Comparison of ENCODE assay signal across 12 mouse cellular contexts in the genomic region with DNA sequence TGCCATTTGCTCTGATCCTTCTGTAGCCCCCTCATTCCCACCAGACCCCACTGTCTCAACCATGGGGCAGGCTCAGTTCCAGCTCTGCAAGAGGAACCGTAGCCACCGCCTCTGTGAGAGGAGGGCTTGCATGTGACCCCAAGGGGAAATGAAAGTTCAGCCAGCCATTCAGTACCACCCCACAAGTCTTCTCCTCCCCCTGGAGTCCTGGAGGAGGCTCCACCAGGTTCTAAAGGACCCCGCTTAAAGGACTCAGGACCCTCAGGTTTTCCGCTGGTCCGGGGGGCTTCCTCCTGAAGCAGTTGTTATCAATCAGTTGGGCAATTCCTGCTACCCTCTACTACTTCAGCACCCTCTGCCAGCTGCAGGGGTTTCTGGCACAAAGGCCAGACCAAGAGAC. TPM values are rescaled to one million over a fixed set of nuclear protein-coding genes. Genes with fewer than 3 reads are reported as not detected.
DNase-seq lines count a peak whose midpoint lies in the region; ATAC-seq and TF ChIP-seq lines count a peak whose summit lies in the region.
"Had no signal": no experiment of that assay in that cellular context is flagged by ENCODE, and none has a peak within 500 bp of the region (broad histone marks: within the 10 kb centered on the region; RNA-seq: fewer than 3 reads in every experiment).

No protein-coding gene starts in this region.

- H3K36me3 ChIP-seq in hindbrain, embryonic 10.5 days, result no peaks in the 10 kb centered on the region
- no peaks in the 10 kb centered on the region for H3K36me3 ChIP-seq in hindbrain, embryonic 13.5 days
- no peaks in the 10 kb centered on the region for H3K36me3 ChIP-seq in limb, embryonic 10.5 days
- no peaks in the 10 kb centered on the region for H3K36me3 ChIP-seq in midbrain, embryonic 14.5 days (ENCODE audit: control insufficient read depth, insufficient read depth, low read length)
- H3K36me3 ChIP-seq in kidney, adult 2 months (ENCODE audit: control insufficient read depth, insufficient read depth, low read length), result no peaks in the 10 kb centered on the region

- no peak for DNase-seq in hindbrain, embryonic 10.5 days (ENCODE audit: low spot score)
- DNase-seq in limb, embryonic 10.5 days (ENCODE audit: low spot score), result no peak
- DNase-seq in midbrain, embryonic 14.5 days, result no peak
- DNase-seq in adrenal gland, adult 8-10 months, result no peak
- DNase-seq in frontal cortex, postnatal 36 days (ENCODE audit: low spot score in 2 of 2), result no peak
- DNase-seq in kidney, adult 2 months, result no peak
- DNase-seq: adrenal gland, postnatal 25 days; thymus, postnatal 25 days had no signal

- no peak for ATAC-seq in hindbrain, embryonic 13.5 days (ENCODE audit: low FRiP score)
- 0 out of 2 replicates have a peak, but pooled peaks have one; percentile 18 for ATAC-seq in midbrain, embryonic 14.5 days (ENCODE audit: low FRiP score, low TSS enrichment)
- ATAC-seq: CD4-positive, CD25-positive, alpha-beta regulatory T cell, adult 4 months; inflammation-experienced regulatory T-cells, adult 6 months had no signal

- no peaks in the 10 kb centered on the region for H3K9me3 ChIP-seq in hindbrain, embryonic 10.5 days
- no peaks in the 10 kb centered on the region for H3K9me3 ChIP-seq in hindbrain, embryonic 13.5 days
- no peaks in the 10 kb centered on the region for H3K9me3 ChIP-seq in limb, embryonic 10.5 days (replicated peaks)
- H3K9me3 ChIP-seq in midbrain, embryonic 14.5 days (ENCODE audit: control insufficient read depth, low read length), result no peaks in the 10 kb centered on the region

- H3K27ac ChIP-seq in hindbrain, embryonic 10.5 days, result peak overlapping the region; percentile 84
- no peak overlapping the region for H3K27ac ChIP-seq in hindbrain, embryonic 13.5 days
- peak overlapping the region; percentile 71 for H3K27ac ChIP-seq in brown adipose tissue, adult 24 weeks (replicated peaks; ENCODE audit: low read depth, low read length)
- H3K27ac ChIP-seq in limb, embryonic 10.5 days, result peak overlapping the region; percentile 81
- 0 out of 2 replicates have a peak overlapping the region, but pooled peaks have one; percentile 1 for H3K27ac ChIP-seq in midbrain, embryonic 14.5 days (replicated peaks; ENCODE audit: low read depth, low read length)
- no peak overlapping the region for H3K27ac ChIP-seq in kidney, adult 2 months (ENCODE audit: insufficient read depth, low read depth, low read length)

- peaks cover 69% of the 10 kb centered on the region for H3K4me1 ChIP-seq in hindbrain, embryonic 10.5 days (replicated peaks)
- peaks cover 38% of the 10 kb centered on the region for H3K4me1 ChIP-seq in hindbrain, embryonic 13.5 days (replicated peaks)
- H3K4me1 ChIP-seq in brown adipose tissue, adult 24 weeks (ENCODE audit: control insufficient read depth, insufficient read depth, insufficient read length, low read length), result no peaks in the 10 kb centered on the region
- H3K4me1 ChIP-seq in limb, embryonic 10.5 days, result peaks cover 57% of the 10 kb centered on the region
- peaks cover 19% of the 10 kb centered on the region for H3K4me1 ChIP-seq in midbrain, embryonic 14.5 days (ENCODE audit: control insufficient read depth, insufficient read depth, low read length)
- no peaks in the 10 kb centered on the region for H3K4me1 ChIP-seq in kidney, adult 2 months (ENCODE audit: control insufficient read depth, insufficient read depth, low read length)

- no peak overlapping the region for H3K4me3 ChIP-seq in hindbrain, embryonic 10.5 days
- no peak overlapping the region for H3K4me3 ChIP-seq in hindbrain, embryonic 13.5 days
- 0 out of 2 replicates have a peak overlapping the region, but pooled peaks have one; percentile 22 for H3K4me3 ChIP-seq in brown adipose tissue, adult 24 weeks (ENCODE audit: insufficient read depth, low read depth, low read length)
- peak overlapping the region; percentile 27 for H3K4me3 ChIP-seq in limb, embryonic 10.5 days
- H3K4me3 ChIP-seq in midbrain, embryonic 14.5 days (replicated peaks; ENCODE audit: low read depth, low read length), result no peak overlapping the region
- no peak overlapping the region for H3K4me3 ChIP-seq in kidney, adult 2 months (ENCODE audit: insufficient read depth, low read depth, low read length)

- H3K4me2 ChIP-seq in hindbrain, embryonic 13.5 days, result no peak overlapping the region
- H3K4me2 ChIP-seq in midbrain, embryonic 14.5 days (ENCODE audit: low read length), result 0 out of 2 replicates have a peak overlapping the region, but pooled peaks have one; percentile 17

- 65% methylated on average over 5 of the region's 5 CpGs for WGBS in hindbrain, embryonic 10.5 days
- WGBS in hindbrain, embryonic 13.5 days, result 63% methylated on average over 5 of the region's 5 CpGs
- 58% methylated on average over 5 of the region's 5 CpGs for WGBS in limb, embryonic 10.5 days
- 27% methylated on average over 5 of the region's 5 CpGs for WGBS in midbrain, embryonic 14.5 days
- 81% methylated on average over 5 of the region's 5 CpGs for WGBS in kidney, adult 2 months

- peaks cover 23% of the 10 kb centered on the region for H3K27me3 ChIP-seq in hindbrain, embryonic 10.5 days (ENCODE audit: insufficient read depth, poor library complexity, severe bottlenecking)
- H3K27me3 ChIP-seq in hindbrain, embryonic 13.5 days, result peaks cover 19% of the 10 kb centered on the region
- H3K27me3 ChIP-seq in limb, embryonic 10.5 days (ENCODE audit: low read depth, poor library complexity, severe bottlenecking), result peaks cover 17% of the 10 kb centered on the region
- no peaks in the 10 kb centered on the region for H3K27me3 ChIP-seq in midbrain, embryonic 14.5 days (ENCODE audit: control insufficient read depth, insufficient read depth, low read length)
- no peaks in the 10 kb centered on the region for H3K27me3 ChIP-seq in kidney, adult 2 months (replicated peaks; ENCODE audit: control insufficient read depth, insufficient read depth, low read length)

- no peak for TF ChIP-seq POLR2A in kidney, adult 2 months (IDR thresholded peaks at IDR 0.05; ENCODE audit: low read depth, low read length)

- no peak overlapping the region for H3K9ac ChIP-seq in hindbrain, embryonic 13.5 days
- H3K9ac ChIP-seq in midbrain, embryonic 14.5 days (replicated peaks; ENCODE audit: low read length), result no peak overlapping the region

- TF ChIP-seq CTCF in kidney, adult 2 months (conservative IDR thresholded peaks at IDR 0.05; ENCODE audit: insufficient read depth, insufficient read length, low read depth, low read length), result no peak

RNA-seq across cellular contexts. Expression of gene Zfp385a, which starts 6.2 kb away (rescaled TPM):
- polyA plus RNA-seq in hindbrain, embryonic 10.5 days (2016; fragmentation: Nextera tagmentation; extraction: Ambion mirVana), result 24.9 and 26.3 TPM in 2 replicates
- 18.6 and 19.9 TPM in 2 replicates for polyA plus RNA-seq in hindbrain, embryonic 13.5 days (2015; fragmentation: Nextera tagmentation; extraction: Ambion mirVana)
- polyA plus RNA-seq in brown adipose tissue, adult 24 weeks (2012; ENCODE audit: insufficient read depth, insufficient read length, missing spikeins), result 12.2 and 17.4 TPM in 2 replicates
- polyA plus RNA-seq in limb, embryonic 10.5 days (2016; fragmentation: Nextera tagmentation; extraction: Ambion mirVana), result 22.1 and 22.8 TPM in 2 replicates
- 18.3 and 20.9 TPM in 2 replicates for polyA plus RNA-seq in midbrain, embryonic 14.5 days (2014; fragmentation: Nextera tagmentation; extraction: Ambion mirVana)
- 10 to 100 TPM; 13.4 to 21.9 (median 19.1) TPM for total RNA-seq in adrenal gland, adult 8-10 months (2022)
- 5.2 and 6.1 TPM in 2 replicates for polyA plus RNA-seq in kidney, adult 2 months (2012; rRNA removed)
- polyA plus RNA-seq: CD4-positive, CD25-positive, alpha-beta regulatory T cell, adult 4 months; inflammation-experienced regulatory T-cells, adult 6 months had no signal

RNA-seq across cellular contexts. Expression of gene Gpr84, which starts 23.3 kb away (rescaled TPM):
- polyA plus RNA-seq in hindbrain, embryonic 10.5 days (2016; fragmentation: Nextera tagmentation; extraction: Ambion mirVana), result 0.31 and 0.36 TPM in 2 replicates
- polyA plus RNA-seq in hindbrain, embryonic 13.5 days (2015; fragmentation: Nextera tagmentation; extraction: Ambion mirVana), result 0.23 and 0.34 TPM in 2 replicates
- polyA plus RNA-seq in brown adipose tissue, adult 24 weeks (2012; ENCODE audit: insufficient read depth, insufficient read length, missing spikeins), result not detected in 2 replicates
- 0.28 and 0.30 TPM in 2 replicates for polyA plus RNA-seq in limb, embryonic 10.5 days (2016; fragmentation: Nextera tagmentation; extraction: Ambion mirVana)
- 0.16 and 0.26 TPM in 2 replicates for polyA plus RNA-seq in midbrain, embryonic 14.5 days (2014; fragmentation: Nextera tagmentation; extraction: Ambion mirVana)
- total RNA-seq in adrenal gland, adult 8-10 months (2022), result not detected
- polyA plus RNA-seq in kidney, adult 2 months (2012; rRNA removed), result 0.13 TPM in 1 of 2 replicates, not detected in the other
- total RNA-seq: adrenal gland, postnatal 25 days had no signal
- polyA plus RNA-seq: CD4-positive, CD25-positive, alpha-beta regulatory T cell, adult 4 months; inflammation-experienced regulatory T-cells, adult 6 months had no signal

RNA-seq across cellular contexts. Expression of gene Itga5, which starts 32.8 kb away (rescaled TPM):
- 23.5 and 23.8 TPM in 2 replicates for polyA plus RNA-seq in hindbrain, embryonic 10.5 days (2016; fragmentation: Nextera tagmentation; extraction: Ambion mirVana)
- polyA plus RNA-seq in hindbrain, embryonic 13.5 days (2015; fragmentation: Nextera tagmentation; extraction: Ambion mirVana), result 8.6 and 8.9 TPM in 2 replicates
- 2.7 and 5.3 TPM in 2 replicates for polyA plus RNA-seq in brown adipose tissue, adult 24 weeks (2012; ENCODE audit: insufficient read depth, insufficient read length, missing spikeins)
- 33.5 and 36.6 TPM in 2 replicates for polyA plus RNA-seq in limb, embryonic 10.5 days (2016; fragmentation: Nextera tagmentation; extraction: Ambion mirVana)
- 3.5 and 6.4 TPM in 2 replicates for polyA plus RNA-seq in midbrain, embryonic 14.5 days (2014; fragmentation: Nextera tagmentation; extraction: Ambion mirVana)
- total RNA-seq in adrenal gland, adult 8-10 months (2022), result 10 to 100 TPM; 29.5 to 36.7 (median 34.0) TPM
- 9.3 and 9.7 TPM in 2 replicates for polyA plus RNA-seq in kidney, adult 2 months (2012; rRNA removed)

Comparison
In these comparisons a context has a peak if more than half of its experiments do, and no peak if none do; other contexts are left out.
1. H3K27ac ChIP-seq: peak in hindbrain, embryonic 10.5 days (single experiment), brown adipose tissue, adult 24 weeks (single experiment), limb, embryonic 10.5 days (single experiment) and midbrain, embryonic 14.5 days (single experiment); none in hindbrain, embryonic 13.5 days (single experiment) and kidney, adult 2 months (single experiment).
2. H3K4me3 ChIP-seq: peak in brown adipose tissue, adult 24 weeks (single experiment) and limb, embryonic 10.5 days (single experiment); none in hindbrain, embryonic 10.5 days (single experiment), hindbrain, embryonic 13.5 days (single experiment), midbrain, embryonic 14.5 days (single experiment) and kidney, adult 2 months (single experiment).